Mouse (Mus musculus) fibroblast of lung, adult 2 months (primary cell): ENCODE measurements at regions not wholly inside any gene's neighbourhood (a gene's known extent, or its start where the extent isn't known, plus 50 kb on each side); places are given as distances from the start of the nearest gene placed in this dataset.

Experiments used
- DNase-seq: peaks from one replicate; pipeline ENCODE4 v3.0.0-alpha.2; 2011; ENCODE audit warnings: low read depth

- no peak for DNase-seq
These were observed 342.1 kb downstream of the Lpin1 start for GRCm38 (mm10) chr12:16268621-16269165.

GRCm38 (mm10) chr12:16261465-16261864, 349.3 kb downstream of the Lpin1 start:
- DNase-seq: no peak

- no peak for DNase-seq
These were observed 349.8 kb downstream of the Lpin1 start for GRCm38 (mm10) chr12:16260981-16261380.

GRCm38 (mm10) chr12:16260501-16260900, 350.3 kb downstream of the Lpin1 start:
- no peak for DNase-seq

DNA sequence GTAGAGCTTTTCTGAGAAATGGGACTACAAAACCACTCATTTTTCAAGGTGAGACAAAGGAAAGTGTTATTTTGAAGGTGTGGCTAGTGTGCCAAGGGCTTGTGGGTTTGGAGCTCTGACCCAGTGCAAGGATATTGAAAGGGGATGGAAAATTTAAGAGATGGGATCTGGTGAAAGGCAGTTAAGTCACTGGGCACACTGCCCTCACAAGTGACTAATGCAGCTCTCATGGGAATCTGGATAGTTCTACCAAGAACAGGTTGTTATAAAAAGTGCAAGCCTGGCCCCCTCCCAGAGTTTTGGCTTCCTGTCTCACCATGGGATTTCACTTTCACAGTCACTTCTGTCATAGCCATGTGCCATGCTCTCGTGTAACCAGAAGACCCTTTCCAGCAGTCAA, 360.1 kb downstream of the Lpin1 start:
- peak; percentile 71 for DNase-seq

- no peak for DNase-seq
These were observed 360.7 kb downstream of the Lpin1 start for GRCm38 (mm10) chr12:16250096-16250495.

DNA sequence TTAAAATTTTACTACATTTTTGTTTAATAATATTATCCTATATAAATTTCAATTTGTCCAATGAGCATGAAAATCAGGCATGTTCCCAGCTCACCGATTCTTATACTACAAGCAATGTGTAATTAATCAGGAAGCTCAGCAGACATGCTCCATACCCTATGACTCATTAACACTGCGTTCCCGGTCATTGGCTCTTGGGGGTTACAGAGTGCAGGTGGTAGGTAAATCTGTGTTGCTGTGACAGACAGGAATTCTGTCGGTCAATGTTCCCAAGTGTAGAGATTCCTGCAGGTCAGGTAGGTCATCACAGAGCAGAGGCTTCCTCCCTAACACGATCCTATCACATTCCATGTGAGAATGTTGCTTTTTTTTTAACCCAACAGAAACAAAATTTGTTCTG, 371.0 kb downstream of the Lpin1 start:
- DNase-seq: no peak

DNA sequence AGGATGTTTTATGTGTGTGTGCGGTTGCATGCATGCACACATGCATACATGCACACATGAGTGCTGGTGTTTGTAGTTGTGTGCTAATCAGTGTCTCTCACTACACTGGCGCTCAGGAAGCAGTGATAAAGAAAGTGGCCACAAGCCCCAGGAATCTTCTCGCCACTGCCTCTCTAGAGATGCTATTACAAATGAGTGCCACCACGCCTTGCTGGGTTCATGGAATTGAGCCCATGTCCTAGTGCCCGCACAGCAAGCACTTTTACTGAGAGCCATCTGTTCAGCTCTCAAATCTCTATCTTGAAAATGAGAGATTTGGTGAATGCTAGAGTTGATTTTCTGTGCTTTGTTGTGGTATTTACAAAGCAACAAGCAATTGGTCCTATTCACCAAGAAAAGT, 373.3 kb downstream of the Lpin1 start:
- DNase-seq: no peak

DNA sequence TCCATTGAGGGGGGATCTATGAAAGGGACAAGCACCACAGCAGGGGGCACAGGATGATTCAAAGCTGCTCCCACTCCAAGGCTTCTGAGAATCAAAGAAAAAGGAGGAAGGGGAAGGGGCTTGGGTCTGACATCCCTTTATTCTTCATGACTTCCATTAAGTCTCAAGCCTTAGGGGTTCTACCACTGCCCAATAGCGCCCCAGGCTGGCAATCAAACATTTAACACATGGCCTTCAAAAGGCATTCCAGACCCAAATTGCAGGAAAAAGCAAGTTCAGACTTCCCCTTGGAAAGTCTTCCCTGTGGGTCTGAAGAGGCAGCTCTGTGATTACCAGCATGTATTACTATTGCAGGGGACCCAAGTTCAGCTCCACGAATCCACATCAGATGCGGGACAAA, 377.2 kb downstream of the Lpin1 start:
- DNase-seq: no peak

DNA sequence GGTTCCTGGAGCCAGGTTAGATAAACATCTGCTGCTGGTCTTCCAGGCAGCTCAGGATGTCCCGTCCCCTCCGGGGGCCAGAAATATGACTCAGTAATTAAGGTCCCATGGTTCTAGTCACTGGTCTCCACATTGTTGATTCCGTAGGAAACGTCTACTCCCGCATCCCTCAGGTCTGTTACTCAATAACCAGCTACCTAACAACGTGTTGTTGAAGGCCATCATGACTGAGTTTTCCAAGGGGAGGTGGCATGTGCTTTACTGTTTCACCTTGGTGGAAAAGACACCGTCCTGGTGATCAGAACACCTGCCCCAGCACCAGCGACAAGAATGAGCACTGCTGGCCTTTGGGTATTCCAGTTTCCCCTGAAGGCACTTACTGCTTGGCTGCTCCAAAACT, 377.9 kb downstream of the Lpin1 start:
- DNase-seq: no peak

DNA sequence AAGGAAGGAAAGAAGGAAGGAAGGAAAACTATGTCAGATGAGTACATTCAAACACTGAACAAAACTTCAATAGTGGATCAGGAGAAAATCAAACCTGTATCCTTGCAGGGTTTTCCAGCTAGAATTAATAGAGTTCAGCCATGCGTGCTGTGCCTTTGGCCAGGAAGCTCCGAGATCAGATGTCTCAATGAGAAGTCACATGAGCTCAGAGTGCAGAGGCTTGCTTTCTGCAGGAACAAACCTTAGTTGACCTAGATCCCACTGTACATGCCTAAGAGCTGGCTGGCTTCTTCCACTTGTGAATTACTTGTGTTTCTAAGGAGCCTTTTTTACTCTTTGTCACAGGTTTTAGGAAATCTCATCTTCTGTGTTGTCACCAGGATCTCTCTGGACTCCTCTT, 378.7 kb downstream of the Lpin1 start:
- no peak for DNase-seq

DNA sequence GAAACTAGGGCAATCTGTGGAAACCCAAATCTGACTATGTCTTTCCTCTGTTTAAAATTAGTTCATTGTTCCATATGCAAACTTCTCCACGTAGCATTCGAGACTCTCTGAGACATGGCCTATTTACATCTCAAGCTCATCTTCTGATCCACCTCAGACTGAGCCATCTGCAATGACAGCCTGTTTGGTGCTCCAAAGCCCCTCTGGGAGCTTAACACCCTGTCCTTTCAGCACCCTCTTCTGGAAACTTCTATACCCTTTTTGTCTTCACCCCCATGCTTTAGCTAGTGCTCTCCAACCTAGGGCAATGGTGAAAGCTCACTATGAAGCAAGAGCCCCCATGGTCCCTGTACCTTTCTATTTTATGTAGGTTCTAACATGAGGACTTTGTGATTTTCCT, 379.7 kb downstream of the Lpin1 start:
- no peak for DNase-seq

DNA sequence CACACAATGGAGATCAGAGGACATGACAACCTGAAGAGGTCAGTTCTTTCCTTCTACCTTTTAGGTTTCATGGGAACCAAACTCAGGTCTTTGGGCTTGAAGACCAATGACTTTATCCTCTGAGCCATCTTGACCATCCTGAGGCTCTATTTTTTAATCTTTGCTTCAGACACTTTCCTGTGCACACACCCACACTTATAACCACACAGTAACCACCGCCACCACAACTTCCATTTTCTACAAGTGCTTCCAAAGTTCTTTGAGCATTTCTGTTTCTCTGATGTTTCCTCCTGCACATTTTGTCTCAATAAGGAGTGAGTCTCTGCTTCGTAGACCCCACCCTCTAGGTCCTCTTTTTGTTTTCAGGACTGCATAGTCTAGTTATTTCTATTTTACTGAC, 385.3 kb downstream of the Lpin1 start:
- DNase-seq: no peak

GRCm38 (mm10) chr12:16222836-16223450, 387.8 kb downstream of the Lpin1 start:
- DNase-seq: peak; percentile 26

- DNase-seq: no peak
These were observed 388.6 kb downstream of the Lpin1 start for GRCm38 (mm10) chr12:16222205-16222604.

DNA sequence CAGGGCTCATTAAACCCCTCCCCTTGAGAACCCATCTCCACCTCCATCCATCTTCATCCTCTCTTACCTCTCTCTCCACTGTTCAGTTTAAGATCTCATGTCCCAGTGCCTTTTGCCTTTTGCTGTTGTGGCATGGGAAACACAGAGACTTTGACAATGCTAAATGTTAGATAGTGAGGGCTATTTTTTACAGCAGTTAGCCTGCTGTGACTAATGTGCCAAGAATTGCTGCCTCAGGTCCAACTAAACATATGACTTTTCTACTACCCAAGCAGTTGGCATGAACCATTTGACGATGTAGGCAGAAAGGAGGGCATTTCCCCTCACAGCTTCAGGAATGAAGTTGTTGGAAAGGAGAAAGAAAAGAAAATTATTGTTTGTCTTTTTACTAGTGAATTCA, 389.6 kb downstream of the Lpin1 start:
- DNase-seq: peak; percentile 47

DNA sequence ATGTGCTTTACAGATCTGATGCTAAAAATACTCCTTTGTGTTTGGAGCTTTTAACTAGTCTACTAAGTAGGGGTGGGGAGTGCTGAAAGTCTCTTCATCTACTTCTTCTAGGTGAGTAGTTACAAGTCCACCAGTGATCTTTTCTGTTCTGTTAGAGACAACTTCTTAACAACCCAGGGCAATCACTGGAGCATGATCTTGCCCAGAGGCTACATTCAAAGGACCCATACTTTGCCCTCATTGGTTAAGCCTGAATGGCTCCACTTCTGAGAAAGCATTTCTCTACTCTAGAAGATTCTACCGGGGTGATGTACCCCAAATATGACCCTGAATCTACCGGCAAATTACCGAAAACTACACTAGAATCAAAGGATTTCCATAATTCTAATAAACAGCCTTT, 390.2 kb downstream of the Lpin1 start:
- no peak for DNase-seq

GRCm38 (mm10) chr12:16218906-16219305, 391.9 kb downstream of the Lpin1 start:
- DNase-seq: no peak

GRCm38 (mm10) chr12:16210553-16210952, 393.8 kb upstream of the Trib2 start:
- no peak for DNase-seq

DNA sequence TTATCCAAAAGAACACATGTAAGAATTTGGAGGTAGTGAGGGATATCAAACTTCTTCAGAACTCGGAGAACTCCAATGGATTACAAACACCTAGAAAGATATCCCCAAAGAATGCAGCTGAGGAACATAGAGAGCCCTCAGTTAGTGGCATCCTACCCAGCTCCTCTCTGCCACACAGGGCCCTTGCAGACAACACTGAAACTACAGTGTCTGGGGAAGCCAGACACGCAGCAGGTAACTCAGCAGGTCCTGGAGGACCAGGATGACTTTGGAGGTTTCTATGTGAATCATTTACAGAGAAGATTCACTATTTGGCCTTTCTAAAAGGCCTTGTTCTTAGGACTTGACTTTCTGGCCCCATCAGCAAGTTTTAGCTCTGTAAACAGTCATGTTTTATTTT, 393.4 kb upstream of the Trib2 start:
- DNase-seq: no peak

GRCm38 (mm10) chr12:16204941-16205340, 388.2 kb upstream of the Trib2 start:
- DNase-seq: no peak

DNA sequence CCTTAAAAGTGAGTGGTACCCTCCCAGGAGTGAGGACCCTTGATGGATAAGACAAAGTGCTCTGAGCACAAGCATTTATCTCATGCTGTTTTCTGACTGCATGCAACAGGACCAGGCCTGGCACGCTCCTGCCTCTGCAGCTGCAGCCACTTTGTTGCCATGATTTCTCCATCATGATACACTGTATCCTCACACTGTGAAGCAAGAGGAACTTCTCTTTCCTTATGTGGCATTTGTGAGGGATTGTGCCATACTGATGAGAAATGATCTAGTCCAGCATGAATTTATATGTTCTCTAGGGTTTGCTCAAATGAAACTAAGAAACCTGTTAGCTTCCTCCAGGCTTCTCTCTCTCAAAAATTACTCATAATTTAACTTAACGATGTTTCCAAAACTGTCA, 380.2 kb upstream of the Trib2 start:
- DNase-seq: no peak

- no peak for DNase-seq
These were observed 375.2 kb upstream of the Trib2 start for GRCm38 (mm10) chr12:16191803-16192389.

- no peak for DNase-seq
These were observed 374.0 kb upstream of the Trib2 start for GRCm38 (mm10) chr12:16190706-16191105.
